Mouse (Mus musculus): Measurements from ENCODE around the gene Ttc7b. TPM values are rescaled to one million over a fixed set of nuclear protein-coding genes. Genes with fewer than 3 reads are reported as not detected.

The Ttc7b gene
- polyA plus RNA-seq, 1 experiment from 2014 or later: 4.6 TPM

Other genes with a start within 250 kb of the Ttc7b start
- 4.8 and 5.2 TPM in 2 replicates for gene Rps6ka5, start 206.2 kb upstream of the Ttc7b start, polyA plus RNA-seq (2015; fragmentation: Nextera tagmentation; extraction: Ambion mirVana)